Mouse (Mus musculus): ENCODE data around the gene Scn8a. TPM values are rescaled to one million over a fixed set of nuclear protein-coding genes. Genes with fewer than 3 reads are reported as not detected.

Scn8a gene
- polyA plus RNA-seq, 1 experiment from 2014 or later = 19.8 TPM

- ATAC-seq (ENCODE audit: low FRiP score, low read depth) = no peak
- no peak overlapping the region for H3K27ac ChIP-seq
- H3K4me2 ChIP-seq (replicated peaks) = no peak overlapping the region
- no peaks in the 10 kb centered on the region for H3K27me3 ChIP-seq (replicated peaks)
- peaks cover 15% of the 10 kb centered on the region for H3K4me1 ChIP-seq
- no peak overlapping the region for H3K4me3 ChIP-seq
- H3K36me3 ChIP-seq = no peaks in the 10 kb centered on the region
- 96% methylated on average over 11 of the region's 11 CpGs for WGBS
- 0 out of 2 replicates have a peak, but pooled peaks cover 4% of the 10 kb centered on the region for H3K9me3 ChIP-seq
- no peak overlapping the region for H3K9ac ChIP-seq
These were observed 52.6 kb downstream of the Scn8a start for GRCm38 (mm10) chr15:100922210-100922609.

- Histone ChIP-seq H3K27ac (no peak overlapping the region), H3K36me3 (no peaks in the 10 kb centered on the region), H3K9me3 (no peaks in the 10 kb centered on the region), H3K4me2 (replicated peaks) (peak overlapping the region; percentile 26), H3K9ac (no peak overlapping the region; the same call in 1 of the 2 replicates), H3K27me3 (replicated peaks) (no peaks in the 10 kb centered on the region), H3K4me1 (peaks cover 15% of the 10 kb centered on the region), H3K4me3 (no peak overlapping the region)
- no peak; the same call in 1 of the 2 replicates for ATAC-seq (ENCODE audit: low FRiP score, low read depth)
- WGBS = 25% methylated on average over 19 of the region's 19 CpGs
These were observed 53.8 kb downstream of the Scn8a start for GRCm38 (mm10) chr15:100923476-100923875.

GRCm38 (mm10) chr15:100924941-100925340, 55.3 kb downstream of the Scn8a start:
- Histone ChIP-seq H3K4me2 (replicated peaks) (no peak overlapping the region), H3K27me3 (replicated peaks) (no peaks in the 10 kb centered on the region), H3K9me3 (no peaks in the 10 kb centered on the region), H3K4me3 (no peak overlapping the region), H3K36me3 (no peaks in the 10 kb centered on the region), H3K4me1 (peaks cover 15% of the 10 kb centered on the region), H3K27ac (no peak overlapping the region), H3K9ac (peak overlapping the region; percentile 29; the same call in 1 of the 2 replicates)
- WGBS = 72% methylated on average over 10 of the region's 10 CpGs
- ATAC-seq (ENCODE audit: low FRiP score, low read depth) = no peak

- peaks cover 10% of the 10 kb centered on the region; the same call in 1 of the 2 replicates for H3K4me1 ChIP-seq
- ATAC-seq (ENCODE audit: low FRiP score, low read depth) = no peak
- 55% methylated on average over 3 of the region's 3 CpGs for WGBS
- no peak overlapping the region for H3K9ac ChIP-seq
- H3K4me2 ChIP-seq (replicated peaks) = no peak overlapping the region
- no peak overlapping the region for H3K27ac ChIP-seq
- no peaks in the 10 kb centered on the region for H3K36me3 ChIP-seq
- H3K27me3 ChIP-seq (replicated peaks) = no peaks in the 10 kb centered on the region
- H3K9me3 ChIP-seq = no peaks in the 10 kb centered on the region
- no peak overlapping the region for H3K4me3 ChIP-seq
These were observed 60.8 kb downstream of the Scn8a start for GRCm38 (mm10) chr15:100930477-100930876.

- Histone ChIP-seq H3K27ac (no peak overlapping the region), H3K9me3 (no peaks in the 10 kb centered on the region), H3K4me3 (no peak overlapping the region), H3K4me1 (peaks cover 26% of the 10 kb centered on the region; the same call in 1 of the 2 replicates), H3K27me3 (replicated peaks) (no peaks in the 10 kb centered on the region), H3K36me3 (peaks cover 16% of the 10 kb centered on the region), H3K9ac (peak overlapping the region; percentile 5; the same call in 1 of the 2 replicates), H3K4me2 (replicated peaks) (peak overlapping the region; percentile 32)
- no peak for ATAC-seq (ENCODE audit: low FRiP score, low read depth)
- 50% methylated on average over 24 of the region's 24 CpGs for WGBS
These were observed 66.5 kb downstream of the Scn8a start for GRCm38 (mm10) chr15:100936176-100936575.

- H3K9ac ChIP-seq = no peak overlapping the region
- ATAC-seq (ENCODE audit: low FRiP score, low read depth) = no peak
- H3K4me3 ChIP-seq = no peak overlapping the region
- 93% methylated on average over 13 of the region's 13 CpGs for WGBS
- H3K4me1 ChIP-seq = peaks cover 4% of the 10 kb centered on the region; the same call in 1 of the 2 replicates
- H3K27me3 ChIP-seq (replicated peaks) = no peaks in the 10 kb centered on the region
- no peak overlapping the region for H3K27ac ChIP-seq
- H3K9me3 ChIP-seq = no peaks in the 10 kb centered on the region
- H3K4me2 ChIP-seq (replicated peaks) = no peak overlapping the region
- no peaks in the 10 kb centered on the region for H3K36me3 ChIP-seq
These were observed 78.7 kb downstream of the Scn8a start for GRCm38 (mm10) chr15:100948383-100948782.

- Histone ChIP-seq H3K27me3 (replicated peaks) (no peaks in the 10 kb centered on the region), H3K9me3 (no peaks in the 10 kb centered on the region), H3K4me3 (no peak overlapping the region), H3K9ac (no peak overlapping the region), H3K27ac (no peak overlapping the region), H3K4me1 (peaks cover 4% of the 10 kb centered on the region; the same call in 1 of the 2 replicates), H3K4me2 (replicated peaks) (no peak overlapping the region), H3K36me3 (no peaks in the 10 kb centered on the region)
- no peak for ATAC-seq (ENCODE audit: low FRiP score, low read depth)
- 84% methylated on average over 4 of the region's 4 CpGs for WGBS
These were observed 79.5 kb downstream of the Scn8a start for GRCm38 (mm10) chr15:100949169-100949568.

- peaks cover 4% of the 10 kb centered on the region; the same call in 1 of the 2 replicates for H3K4me1 ChIP-seq
- H3K27ac ChIP-seq = no peak overlapping the region
- no peaks in the 10 kb centered on the region for H3K9me3 ChIP-seq
- no peak for ATAC-seq (ENCODE audit: low FRiP score, low read depth)
- no peaks in the 10 kb centered on the region for H3K36me3 ChIP-seq
- no peak overlapping the region for H3K9ac ChIP-seq
- H3K27me3 ChIP-seq (replicated peaks) = no peaks in the 10 kb centered on the region
- H3K4me3 ChIP-seq = no peak overlapping the region
- no peak overlapping the region for H3K4me2 ChIP-seq (replicated peaks)
- WGBS = 75% methylated on average over 10 of the region's 10 CpGs
These were observed 81.8 kb downstream of the Scn8a start for GRCm38 (mm10) chr15:100951491-100951890.

GRCm38 (mm10) chr15:100952292-100952691, 82.6 kb downstream of the Scn8a start:
- Histone ChIP-seq H3K27ac (no peak overlapping the region), H3K9ac (no peak overlapping the region), H3K36me3 (no peaks in the 10 kb centered on the region), H3K4me3 (no peak overlapping the region), H3K9me3 (no peaks in the 10 kb centered on the region), H3K4me2 (replicated peaks) (no peak overlapping the region), H3K4me1 (peaks cover 4% of the 10 kb centered on the region; the same call in 1 of the 2 replicates), H3K27me3 (replicated peaks) (no peaks in the 10 kb centered on the region)
- ATAC-seq (ENCODE audit: low FRiP score, low read depth) = no peak
- 81% methylated on average over 2 of the region's 2 CpGs for WGBS

- peaks cover 4% of the 10 kb centered on the region; the same call in 1 of the 2 replicates for H3K4me1 ChIP-seq
- no peak overlapping the region for H3K4me2 ChIP-seq (replicated peaks)
- no peaks in the 10 kb centered on the region for H3K9me3 ChIP-seq
- no peak overlapping the region for H3K9ac ChIP-seq
- H3K27me3 ChIP-seq (replicated peaks) = no peaks in the 10 kb centered on the region
- no peaks in the 10 kb centered on the region for H3K36me3 ChIP-seq
- H3K4me3 ChIP-seq = no peak overlapping the region
- 16% methylated on average over 8 of the region's 8 CpGs for WGBS
- no peak overlapping the region for H3K27ac ChIP-seq
- no peak for ATAC-seq (ENCODE audit: low FRiP score, low read depth)
These were observed 83.2 kb downstream of the Scn8a start for GRCm38 (mm10) chr15:100952854-100953253.

- H3K27ac ChIP-seq = no peak overlapping the region
- no peaks in the 10 kb centered on the region for H3K27me3 ChIP-seq (replicated peaks)
- no peak overlapping the region for H3K4me2 ChIP-seq (replicated peaks)
- H3K9me3 ChIP-seq = no peaks in the 10 kb centered on the region
- no peak for ATAC-seq (ENCODE audit: low FRiP score, low read depth)
- no peak overlapping the region for H3K4me3 ChIP-seq
- H3K36me3 ChIP-seq = no peaks in the 10 kb centered on the region
- 75% methylated on average over 7 of the region's 7 CpGs for WGBS
- peaks cover 4% of the 10 kb centered on the region; the same call in 1 of the 2 replicates for H3K4me1 ChIP-seq
- no peak overlapping the region for H3K9ac ChIP-seq
These were observed 84.3 kb downstream of the Scn8a start for GRCm38 (mm10) chr15:100953955-100954354.

GRCm38 (mm10) chr15:100954751-100955150, 85.1 kb downstream of the Scn8a start:
- H3K4me3 ChIP-seq = no peak overlapping the region
- no peaks in the 10 kb centered on the region for H3K27me3 ChIP-seq (replicated peaks)
- H3K36me3 ChIP-seq = no peaks in the 10 kb centered on the region
- WGBS = 80% methylated on average over 16 of the region's 16 CpGs
- H3K9me3 ChIP-seq = no peaks in the 10 kb centered on the region
- ATAC-seq (ENCODE audit: low FRiP score, low read depth) = no peak
- no peak overlapping the region for H3K9ac ChIP-seq
- H3K4me2 ChIP-seq (replicated peaks) = no peak overlapping the region
- H3K4me1 ChIP-seq = peaks cover 4% of the 10 kb centered on the region; the same call in 1 of the 2 replicates
- H3K27ac ChIP-seq = no peak overlapping the region

GRCm38 (mm10) chr15:100960958-100961357, 91.3 kb downstream of the Scn8a start:
- no peak overlapping the region for H3K9ac ChIP-seq
- no peak overlapping the region for H3K4me2 ChIP-seq (replicated peaks)
- H3K36me3 ChIP-seq = no peaks in the 10 kb centered on the region
- H3K4me1 ChIP-seq = no peaks in the 10 kb centered on the region
- 89% methylated on average over 6 of the region's 6 CpGs for WGBS
- H3K4me3 ChIP-seq = no peak overlapping the region
- H3K9me3 ChIP-seq = no peaks in the 10 kb centered on the region
- no peaks in the 10 kb centered on the region for H3K27me3 ChIP-seq (replicated peaks)
- H3K27ac ChIP-seq = no peak overlapping the region
- no peak for ATAC-seq (ENCODE audit: low FRiP score, low read depth)
